In genomic region chr11:102461764-102462163, GRCm38 (mm10) we compare ENCODE assay signal across 8 mouse cellular contexts.
"Had no signal": no experiment of that assay in that cellular context is flagged by ENCODE, and none has a peak within 500 bp of the region (broad histone marks: within the 10 kb centered on the region; RNA-seq: fewer than 3 reads in every experiment).

No protein-coding gene starts in this region.

- H3K4me2 ChIP-seq: limb, embryonic 13.5 days; liver, embryonic 13.5 days; midbrain, embryonic 13.5 days had no signal

- H3K27ac ChIP-seq: hindbrain, postnatal 0 days; limb, embryonic 13.5 days; liver, embryonic 13.5 days; midbrain, embryonic 13.5 days had no signal

- ATAC-seq: hindbrain, postnatal 0 days; midbrain, embryonic 13.5 days had no signal

- H3K9me3 ChIP-seq: limb, embryonic 13.5 days; liver, embryonic 13.5 days; midbrain, embryonic 13.5 days had no signal

- H3K36me3 ChIP-seq: limb, embryonic 13.5 days; liver, embryonic 13.5 days; midbrain, embryonic 13.5 days had no signal

- H3K9ac ChIP-seq: limb, embryonic 13.5 days; liver, embryonic 13.5 days; midbrain, embryonic 13.5 days had no signal

- H3K4me3 ChIP-seq: limb, embryonic 13.5 days; liver, embryonic 13.5 days; midbrain, embryonic 13.5 days had no signal

- DNase-seq: left cerebral cortex, postnatal 4 days; liver, embryonic 13.5 days; lung, adult 18-20 months; right cerebral cortex, postnatal 14 days; thymus, postnatal 36 days had no signal
